Mouse (Mus musculus) myocyte (in vitro differentiated cells): ENCODE data around the gene Prpf6. TPM values are rescaled to one million over a fixed set of nuclear protein-coding genes. Genes with fewer than 3 reads are reported as not detected.
A peak's percentile ranks its signal among the peaks of the same experiment; 100 is the strongest.

Experiments
- H3K27me3 ChIP-seq: one replicate; pipeline ENCODE4 v1.6.1; 2011; ENCODE audit not compliant: control insufficient read depth, insufficient read depth, insufficient read length
- H3K36me3 ChIP-seq: one replicate; pipeline ENCODE4 v1.6.1; 2011; ENCODE audit not compliant: control insufficient read depth, insufficient read depth
- H3K4me2 ChIP-seq: one replicate; pipeline ENCODE4 v1.6.1; 2011; ENCODE audit warnings: low read depth, control low read depth
- H3K4me3 ChIP-seq: one replicate; pipeline ENCODE4 v1.5.1; 2011; ENCODE audit warnings: mild to moderate bottlenecking, control low read depth, moderate library complexity
- H3K79me2 ChIP-seq: one replicate; pipeline ENCODE4 v1.6.1; 2011; ENCODE audit not compliant: control insufficient read depth, insufficient read depth
- H3ac ChIP-seq: one replicate; pipeline ENCODE4 v1.6.1; 2011; ENCODE audit not compliant: control insufficient read depth, insufficient read length
- CEBPB ChIP-seq: IDR thresholded peaks from 2 replicates; pipeline ENCODE4 v1.6.1; 2011; ENCODE audit warnings: mild to moderate bottlenecking, moderate library complexity; ENCODE audit not compliant: poor library complexity, insufficient read depth, severe bottlenecking
- E2F4 ChIP-seq: IDR thresholded peaks from one replicate; pipeline ENCODE4 v1.6.1; 2011; ENCODE audit warnings: mild to moderate bottlenecking, control low read depth, moderate library complexity; ENCODE audit not compliant: insufficient read depth
- MAX ChIP-seq: IDR thresholded peaks from one replicate; pipeline ENCODE4 v1.6.1; 2011; ENCODE audit warnings: low read depth, mild to moderate bottlenecking, control low read depth
- MYOD1 ChIP-seq, 3 experiments: IDR thresholded peaks; one replicate each; pipeline ENCODE4 v1.6.1; 2011; ENCODE audit warnings: control low read depth in 2 of 3, low read depth in 2 of 3, mild to moderate bottlenecking in 2 of 3, moderate library complexity in 1 of 3; ENCODE audit not compliant: insufficient read length in 2 of 3, control insufficient read depth in 1 of 3
- MYOG ChIP-seq, 3 experiments: IDR thresholded peaks; one replicate each; pipeline ENCODE4 v1.6.1; 2011; ENCODE audit warnings: control low read depth in 2 of 3, low read depth in 2 of 3, mild to moderate bottlenecking in 2 of 3; ENCODE audit not compliant: insufficient read length in 2 of 3, control insufficient read depth in 1 of 3, insufficient read depth in 1 of 3
- POLR2A ChIP-seq: IDR thresholded peaks from one replicate; pipeline ENCODE4 v1.6.1; 2011; ENCODE audit warnings: low read depth, mild to moderate bottlenecking, control low read depth, moderate library complexity; ENCODE audit not compliant: insufficient read length
- POLR2AphosphoS2 ChIP-seq: IDR thresholded peaks from one replicate; pipeline ENCODE4 v1.6.1; 2011; ENCODE audit warnings: low read depth, control low read depth; ENCODE audit not compliant: insufficient read length
- REST ChIP-seq: IDR thresholded peaks from one replicate; pipeline ENCODE4 v1.6.1; 2011; ENCODE audit warnings: mild to moderate bottlenecking, control low read depth, moderate library complexity; ENCODE audit not compliant: insufficient read depth, insufficient read length
- SRF ChIP-seq: IDR thresholded peaks from one replicate; pipeline ENCODE4 v1.6.1; 2011; ENCODE audit warnings: low read depth; ENCODE audit not compliant: control insufficient read depth, insufficient read length
- TCF12 ChIP-seq: IDR thresholded peaks from one replicate; pipeline ENCODE4 v1.6.1; 2011; ENCODE audit warnings: mild to moderate bottlenecking, control low read depth; ENCODE audit not compliant: poor library complexity, insufficient read depth, severe bottlenecking
- TCF3 ChIP-seq: IDR thresholded peaks from one replicate; pipeline ENCODE4 v1.6.1; 2011; ENCODE audit warnings: low read depth, control low read depth; ENCODE audit not compliant: insufficient read length
- USF1 ChIP-seq: IDR thresholded peaks from one replicate; pipeline ENCODE4 v1.6.1; 2011; ENCODE audit warnings: low read depth, mild to moderate bottlenecking, control low read depth, moderate library complexity
- polyA plus RNA-seq: library from polyadenylated mRNA; unstranded; fragments of >200 nt; fragmentation: generic; extraction: Trizol; gene quantifications from one replicate; pipeline ENCODE4 v1.2.1, GENCODE M21; 2012; ENCODE audit warnings: missing spikeins

Gene Prpf6
- polyA plus RNA-seq: 46.0 TPM

GRCm38 (mm10) chr2:181591528-181592085 lies at the start of gene Prpf6:
Gene Prpf6, plus strand, starts transcription at chr2:181591868.
- Histone ChIP-seq H3K4me2 (peak within 1 kb of the TSS; percentile 93), H3ac (peak within 1 kb of the TSS; percentile 92)

GRCm38 (mm10) chr2:181546142-181546541 lies 45.5 kb upstream of the Prpf6 start:
- H3K36me3 ChIP-seq: peaks cover 27% of the 10 kb centered on the region
- peaks cover 53% of the 10 kb centered on the region for H3K79me2 ChIP-seq
- no peak overlapping the region for H3K4me3 ChIP-seq
- no peak overlapping the region for H3ac ChIP-seq
- TF ChIP-seq CEBPB (no peak), POLR2A (no peak), POLR2AphosphoS2 (no peak)
- no peaks in the 10 kb centered on the region for H3K27me3 ChIP-seq
- H3K4me2 ChIP-seq: no peak overlapping the region

More at GRCm38 (mm10) chr2:181591528-181592085, at the start of gene Prpf6:
- Histone ChIP-seq H3K36me3 (no peaks in the 10 kb centered on the region), H3K79me2 (no peaks in the 10 kb centered on the region), H3K27me3 (no peaks in the 10 kb centered on the region), H3K4me3 (peak within 1 kb of the TSS; percentile 38)
- TF ChIP-seq TCF12 (no peak), CEBPB (no peak), TCF3 (no peak), E2F4 (no peak), MAX (no peak), POLR2A (no peak), MYOD1 (IDR thresholded peaks at IDR 0.05; ENCODE audit: control insufficient read depth in 1 of 3, insufficient read length in 2 of 3, low read depth in 2 of 3) (no peak), POLR2AphosphoS2 (no peak), SRF (no peak), MYOG (IDR thresholded peaks at IDR 0.05; ENCODE audit: control insufficient read depth in 1 of 3, insufficient read depth in 1 of 3, insufficient read length in 2 of 3, low read depth in 2 of 3) (no peak), USF1 (no peak), REST (no peak)

- no peaks in the 10 kb centered on the region for H3K27me3 ChIP-seq
- H3K79me2 ChIP-seq: peaks cover 32% of the 10 kb centered on the region
- no peak for TF ChIP-seq POLR2AphosphoS2
- H3K4me2 ChIP-seq: no peak overlapping the region
- H3K36me3 ChIP-seq: peaks cover 38% of the 10 kb centered on the region
- H3K4me3 ChIP-seq: no peak overlapping the region
- H3ac ChIP-seq: no peak overlapping the region
Observed at GRCm38 (mm10) chr2:181548227-181548626, 43.4 kb upstream of the Prpf6 start.

GRCm38 (mm10) chr2:181548682-181549081 lies 43.0 kb upstream of the Prpf6 start:
- Histone ChIP-seq H3K4me3 (no peak overlapping the region), H3ac (no peak overlapping the region), H3K79me2 (peaks cover 27% of the 10 kb centered on the region), H3K27me3 (no peaks in the 10 kb centered on the region), H3K4me2 (no peak overlapping the region), H3K36me3 (peaks cover 38% of the 10 kb centered on the region)
- TF ChIP-seq CEBPB: no peak
- no peak for TF ChIP-seq TCF3
- no peak for TF ChIP-seq SRF
- no peak for TF ChIP-seq POLR2A
- TF ChIP-seq MYOD1 (IDR thresholded peaks at IDR 0.05; ENCODE audit: control insufficient read depth in 1 of 3, insufficient read length in 2 of 3, low read depth in 2 of 3): peak; percentile 17 to 89 (median 68)
- peak; percentile 34 for TF ChIP-seq TCF12
- TF ChIP-seq MYOG (IDR thresholded peaks at IDR 0.05; ENCODE audit: control insufficient read depth in 1 of 3, insufficient read depth in 1 of 3, insufficient read length in 2 of 3, low read depth in 2 of 3): peak; percentile 7 to 93 (median 80)
- no peak for TF ChIP-seq USF1
- no peak for TF ChIP-seq REST
- no peak for TF ChIP-seq E2F4
- TF ChIP-seq POLR2AphosphoS2: no peak
- no peak for TF ChIP-seq MAX

GRCm38 (mm10) chr2:181550233-181550632 lies 41.4 kb upstream of the Prpf6 start:
- no peak overlapping the region for H3K4me3 ChIP-seq
- H3K4me2 ChIP-seq: no peak overlapping the region
- H3K79me2 ChIP-seq: peaks cover 12% of the 10 kb centered on the region
- TF ChIP-seq CEBPB (no peak), MAX (no peak), POLR2AphosphoS2 (no peak), E2F4 (no peak), MYOG (IDR thresholded peaks at IDR 0.05; ENCODE audit: control insufficient read depth in 1 of 3, insufficient read depth in 1 of 3, insufficient read length in 2 of 3, low read depth in 2 of 3) (peak; percentile 91 to 98 (median 98)), TCF3 (peak; percentile 96), MYOD1 (IDR thresholded peaks at IDR 0.05; ENCODE audit: control insufficient read depth in 1 of 3, insufficient read length in 2 of 3, low read depth in 2 of 3) (peak; percentile 90 to 98 (median 94)), USF1 (no peak), SRF (no peak), REST (no peak), TCF12 (peak; percentile 96), POLR2A (no peak)
- no peaks in the 10 kb centered on the region for H3K27me3 ChIP-seq
- H3ac ChIP-seq: no peak overlapping the region
- H3K36me3 ChIP-seq: peaks cover 38% of the 10 kb centered on the region
